ENCODE assay signal across 15 mouse cellular contexts in genomic region chr7:134186497-134186896, GRCm38 (mm10).
"Had no signal": no experiment of that assay in that cellular context is flagged by ENCODE, and none has a peak within 500 bp of the region (broad histone marks: within the 10 kb centered on the region; RNA-seq: fewer than 3 reads in every experiment).

No protein-coding gene starts in this region.

- DNase-seq: lung, adult 18-20 months; lung, embryonic 14.5 days; lung, postnatal 10 days; lung, postnatal 4 days; right cerebral cortex, postnatal 14 days; thymus, adult 2 months; thymus, postnatal 25 days; thymus, postnatal 4 days had no signal

- ATAC-seq: midbrain, embryonic 15.5 days had no signal

- H3K4me1 ChIP-seq: liver, embryonic 15.5 days; midbrain, embryonic 12.5 days; midbrain, embryonic 15.5 days; neural tube, embryonic 12.5 days had no signal

- H3K9me3 ChIP-seq: liver, embryonic 15.5 days; midbrain, embryonic 15.5 days; neural tube, embryonic 12.5 days; stomach, embryonic 15.5 days had no signal

- H3K9ac ChIP-seq: liver, embryonic 15.5 days; lung, embryonic 14.5 days; midbrain, embryonic 12.5 days; midbrain, embryonic 15.5 days; neural tube, embryonic 12.5 days; stomach, embryonic 15.5 days had no signal

- H3K27ac ChIP-seq: liver, embryonic 15.5 days; midbrain, embryonic 10.5 days; midbrain, embryonic 12.5 days; midbrain, embryonic 15.5 days; neural tube, embryonic 12.5 days; stomach, embryonic 15.5 days; stomach, postnatal 0 days had no signal

- H3K27me3 ChIP-seq: liver, embryonic 15.5 days; midbrain, embryonic 12.5 days; midbrain, embryonic 15.5 days; neural tube, embryonic 12.5 days; stomach, embryonic 15.5 days had no signal

- H3K4me2 ChIP-seq: liver, embryonic 15.5 days; lung, embryonic 14.5 days; midbrain, embryonic 12.5 days; midbrain, embryonic 15.5 days; neural tube, embryonic 12.5 days; stomach, embryonic 15.5 days had no signal

- H3K4me3 ChIP-seq: liver, embryonic 15.5 days; midbrain, embryonic 10.5 days; midbrain, embryonic 12.5 days; midbrain, embryonic 15.5 days; neural tube, embryonic 12.5 days; stomach, embryonic 15.5 days had no signal

- H3K36me3 ChIP-seq: liver, embryonic 15.5 days; midbrain, embryonic 10.5 days; midbrain, embryonic 12.5 days; midbrain, embryonic 15.5 days; neural tube, embryonic 12.5 days; stomach, embryonic 15.5 days had no signal
